Mouse (Mus musculus) embryonic fibroblast, embryonic 13.5 days (primary cell): ENCODE data around the gene Ophn1.

ENCODE experiments used
- CTCF ChIP-seq: IDR thresholded peaks from 2 replicates; pipeline ENCODE4 v1.5.1; 2011; ENCODE audit warnings: mild to moderate bottlenecking, control low read depth, low read length, moderate library complexity, borderline replicate concordance; ENCODE audit not compliant: insufficient read depth
- POLR2A ChIP-seq: IDR thresholded peaks from 2 replicates; pipeline ENCODE4 v1.6.1; 2011; ENCODE audit warnings: low read depth, mild to moderate bottlenecking, control low read depth, low read length, moderate library complexity

DNA sequence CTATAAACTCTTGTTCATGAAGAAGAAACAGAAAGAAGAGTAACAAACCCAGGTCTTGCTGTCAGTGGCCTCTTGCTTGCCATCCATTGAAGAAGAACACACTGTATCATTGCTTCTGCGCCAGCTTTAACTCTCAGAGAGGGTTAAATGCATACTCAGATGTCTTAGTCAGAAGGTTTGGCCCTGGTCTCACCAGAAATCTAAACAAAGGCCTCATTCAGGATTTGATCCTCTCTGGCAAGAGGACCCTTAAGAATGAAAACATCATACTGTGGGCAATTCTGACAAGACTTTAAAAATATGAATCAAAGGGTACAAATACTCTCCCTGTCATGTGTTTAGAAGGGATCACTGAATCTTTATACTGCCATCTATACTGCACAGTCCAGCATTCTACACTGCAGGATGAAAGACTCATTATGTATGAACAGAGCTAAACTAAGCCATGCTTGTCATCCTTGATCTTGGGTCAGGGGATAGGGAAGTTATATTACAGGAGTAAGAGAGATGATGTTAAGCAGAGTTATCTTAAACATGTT is 139.5 kb downstream of the Ophn1 start:
- no peak for TF ChIP-seq CTCF
- no peak for TF ChIP-seq POLR2A
